Comparison of ENCODE assay signal across 11 mouse cellular contexts in genomic region chr14:46379285-46379684, GRCm38 (mm10). TPM values are rescaled to one million over a fixed set of nuclear protein-coding genes. Genes with fewer than 3 reads are reported as not detected.
A peak's percentile ranks its signal among the peaks of the same experiment; 100 is the strongest.
DNase-seq lines count a peak whose midpoint lies in the region; ATAC-seq lines count a peak whose summit lies in the region.
"Had no signal": no experiment of that assay in that cellular context is flagged by ENCODE, and none has a peak within 500 bp of the region (broad histone marks: within the 10 kb centered on the region; RNA-seq: fewer than 3 reads in every experiment).

Gene Gm15217 (plus strand): TSS chr14:46379414.

- no peaks in the 10 kb centered on the region for H3K9me3 ChIP-seq in embryonic facial prominence, embryonic 15.5 days (replicated peaks)
- no peaks in the 10 kb centered on the region for H3K9me3 ChIP-seq in kidney, embryonic 15.5 days (replicated peaks)
- H3K9me3 ChIP-seq in midbrain, embryonic 15.5 days = no peaks in the 10 kb centered on the region

- H3K4me3 ChIP-seq in embryonic facial prominence, embryonic 15.5 days (replicated peaks) = peak within 1 kb of the TSS; percentile 30
- H3K4me3 ChIP-seq in kidney, embryonic 15.5 days (replicated peaks) = peak within 1 kb of the TSS; percentile 31
- peak within 1 kb of the TSS; percentile 27 for H3K4me3 ChIP-seq in midbrain, embryonic 15.5 days
- H3K4me3 ChIP-seq: myocyte had no signal

- peak within 1 kb of the TSS; percentile 65 for H3K27ac ChIP-seq in embryonic facial prominence, embryonic 15.5 days (replicated peaks)
- H3K27ac ChIP-seq in kidney, embryonic 15.5 days = no peak within 1 kb of the TSS
- no peak within 1 kb of the TSS for H3K27ac ChIP-seq in midbrain, embryonic 15.5 days

- peak within 1 kb of the TSS; percentile 69 for H3K4me2 ChIP-seq in embryonic facial prominence, embryonic 15.5 days (replicated peaks)
- H3K4me2 ChIP-seq in kidney, embryonic 15.5 days = peak within 1 kb of the TSS; percentile 61
- H3K4me2 ChIP-seq in midbrain, embryonic 15.5 days = peak within 1 kb of the TSS; percentile 49

- no peak within 1 kb of the TSS for H3K9ac ChIP-seq in embryonic facial prominence, embryonic 15.5 days
- H3K9ac ChIP-seq in kidney, embryonic 15.5 days = peak within 1 kb of the TSS; percentile 22; the same call in 1 of the 2 replicates
- no peak within 1 kb of the TSS for H3K9ac ChIP-seq in midbrain, embryonic 15.5 days

- DNase-seq in kidney, adult 11 months = peak; percentile 29
- no peak for DNase-seq in kidney, postnatal 14 days
- no peak for DNase-seq in embryo, embryonic 11 days
- DNase-seq in layer of hippocampus, postnatal 25 days (ENCODE audit: extremely low spot score in 1 of 2, low spot score in 1 of 2) = no peak
- DNase-seq in adrenal gland, postnatal 10 days = no peak

- no peaks in the 10 kb centered on the region for H3K27me3 ChIP-seq in embryonic facial prominence, embryonic 15.5 days
- H3K27me3 ChIP-seq in kidney, embryonic 15.5 days = peaks cover 10% of the 10 kb centered on the region; the same call in 1 of the 2 replicates
- H3K27me3 ChIP-seq in midbrain, embryonic 15.5 days (replicated peaks) = peaks cover 36% of the 10 kb centered on the region

- no peak for ATAC-seq in embryonic facial prominence, embryonic 15.5 days (ENCODE audit: insufficient number of reproducible peaks, low FRiP score, low TSS enrichment, low read depth)
- ATAC-seq in kidney, embryonic 15.5 days (replicated peaks; ENCODE audit: low FRiP score) = no peak
- no peak for ATAC-seq in midbrain, embryonic 15.5 days (replicated peaks)

- H3K36me3 ChIP-seq in embryonic facial prominence, embryonic 15.5 days = peaks cover 6% of the 10 kb centered on the region; the same call in 1 of the 2 replicates
- H3K36me3 ChIP-seq in kidney, embryonic 15.5 days = peaks cover 14% of the 10 kb centered on the region
- H3K36me3 ChIP-seq in midbrain, embryonic 15.5 days (replicated peaks) = no peaks in the 10 kb centered on the region

- peaks cover 30% of the 10 kb centered on the region for H3K4me1 ChIP-seq in embryonic facial prominence, embryonic 15.5 days
- peaks cover 30% of the 10 kb centered on the region for H3K4me1 ChIP-seq in kidney, embryonic 15.5 days
- peaks cover 8% of the 10 kb centered on the region; the same call in 1 of the 2 replicates for H3K4me1 ChIP-seq in midbrain, embryonic 15.5 days

- WGBS in embryonic facial prominence, embryonic 15.5 days = 80% methylated on average over 12 of the region's 12 CpGs
- WGBS in kidney, embryonic 15.5 days = 69% methylated on average over 12 of the region's 12 CpGs
- 84% methylated on average over 12 of the region's 12 CpGs for WGBS in midbrain, embryonic 15.5 days

RNA-seq across cellular contexts. Expression of gene Gm15217, which starts in this region (rescaled TPM):
- not detected in 2 replicates for polyA plus RNA-seq in embryonic facial prominence, embryonic 15.5 days (2015; fragmentation: Nextera tagmentation; extraction: Ambion mirVana)
- 1.1 and 1.2 TPM in 2 replicates for polyA plus RNA-seq in kidney, embryonic 15.5 days (2015; fragmentation: Nextera tagmentation; extraction: Ambion mirVana)
- polyA plus RNA-seq in midbrain, embryonic 15.5 days (2015; fragmentation: Nextera tagmentation; extraction: Ambion mirVana) = not detected in 2 replicates
- total RNA-seq in layer of hippocampus, postnatal 25 days (2021) = not detected
- not detected for total RNA-seq in adrenal gland, postnatal 10 days (2021)
- total RNA-seq: layer of hippocampus, adult 18-20 months had no signal
- polyA plus RNA-seq: brain, embryonic 14.5 days; myocyte had no signal
